21 mouse cellular contexts compared by ENCODE assay signal in genomic region chrX:102169724-102170123, GRCm38 (mm10).
"Had no signal": no experiment of that assay in that cellular context is flagged by ENCODE, and none has a peak within 500 bp of the region (broad histone marks: within the 10 kb centered on the region; RNA-seq: fewer than 3 reads in every experiment).

No protein-coding gene starts in this region.

- H3K36me3 ChIP-seq: heart, embryonic 13.5 days; heart, embryonic 15.5 days; hindbrain, embryonic 10.5 days; hindbrain, embryonic 12.5 days; intestine, embryonic 15.5 days; limb, embryonic 13.5 days; limb, embryonic 15.5 days; liver, embryonic 12.5 days had no signal

- DNase-seq: gastrocnemius, postnatal 14 days; gastrocnemius, postnatal 36 days; heart, adult 11 months; heart, adult 2 months; heart, postnatal 14 days; heart, postnatal 4 days; kidney, adult 18-20 months; kidney, adult 8-10 months; kidney, postnatal 10 days; kidney, postnatal 4 days had no signal

- H3K27me3 ChIP-seq: heart, embryonic 15.5 days; intestine, embryonic 15.5 days had no signal

- H3K27ac ChIP-seq: heart, adult 2 months; heart, embryonic 13.5 days; heart, embryonic 15.5 days; hindbrain, embryonic 10.5 days; hindbrain, embryonic 12.5 days; hindbrain, embryonic 14.5 days; intestine, embryonic 15.5 days; layer of hippocampus, adult 2 months; left cerebral cortex, adult 2 months; limb, embryonic 13.5 days; limb, embryonic 15.5 days had no signal

- H3K4me3 ChIP-seq: heart, adult 2 months; heart, embryonic 13.5 days; heart, embryonic 15.5 days; hindbrain, embryonic 10.5 days; hindbrain, embryonic 12.5 days; intestine, embryonic 15.5 days; layer of hippocampus, adult 2 months; left cerebral cortex, adult 2 months; limb, embryonic 13.5 days; limb, embryonic 15.5 days; liver, embryonic 12.5 days had no signal

- H3K4me1 ChIP-seq: heart, embryonic 15.5 days; hindbrain, embryonic 12.5 days; intestine, embryonic 15.5 days; limb, embryonic 13.5 days; limb, embryonic 15.5 days had no signal

- H3K9me3 ChIP-seq: heart, embryonic 13.5 days; heart, embryonic 15.5 days; hindbrain, embryonic 10.5 days; hindbrain, embryonic 12.5 days; intestine, embryonic 15.5 days; limb, embryonic 13.5 days; limb, embryonic 15.5 days; liver, embryonic 12.5 days had no signal
